Mouse (Mus musculus): Measurements from ENCODE around the gene Lonp1.
A peak's percentile ranks its signal among the peaks of the same experiment; 100 is the strongest.
"Not testable (repeated sequence)": the region's sequence is repeated elsewhere in the genome, so short reads cannot be mapped to it uniquely, and the experiment has no call there.

The Lonp1 gene

DNA sequence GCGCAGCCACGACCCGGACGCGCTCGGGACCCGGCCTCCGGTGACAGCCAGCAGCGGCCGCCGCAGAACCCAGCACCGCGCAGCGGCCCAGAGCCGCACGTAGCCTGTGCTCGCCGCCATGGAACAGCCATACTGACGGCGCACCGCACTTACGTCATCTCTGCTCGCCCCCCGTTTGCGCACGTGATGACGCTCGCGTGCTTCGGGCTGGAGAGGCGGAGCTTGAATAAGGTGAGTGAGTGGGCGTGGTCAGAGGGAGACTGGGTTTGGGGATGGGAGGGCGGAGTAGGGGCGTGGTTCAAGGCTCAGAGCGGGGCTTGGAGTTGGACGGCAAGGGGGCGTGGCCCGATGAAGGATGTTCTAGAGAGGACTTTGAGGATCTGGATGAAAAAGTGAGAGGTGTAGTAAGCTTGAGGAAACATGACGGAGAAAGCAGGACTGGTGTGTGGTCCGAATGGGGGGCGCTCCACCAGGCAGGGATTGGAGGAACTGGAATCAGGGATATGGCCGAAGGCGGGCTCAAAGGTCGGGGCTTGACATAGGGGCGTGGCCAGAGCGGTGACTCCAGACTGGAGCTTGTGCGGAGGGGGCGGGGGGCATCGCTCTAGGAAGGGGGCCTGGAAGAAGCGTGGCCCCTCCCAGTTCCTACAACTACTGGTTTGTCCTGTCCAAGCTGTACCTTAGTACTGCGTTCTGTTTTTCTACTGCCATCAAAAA lies at the start of gene Lonp1:
Lonp1 (minus strand) TSS at position 134 of the 717 bp plus-strand sequence.
- DNase-seq = peak; percentile 99

DNA sequence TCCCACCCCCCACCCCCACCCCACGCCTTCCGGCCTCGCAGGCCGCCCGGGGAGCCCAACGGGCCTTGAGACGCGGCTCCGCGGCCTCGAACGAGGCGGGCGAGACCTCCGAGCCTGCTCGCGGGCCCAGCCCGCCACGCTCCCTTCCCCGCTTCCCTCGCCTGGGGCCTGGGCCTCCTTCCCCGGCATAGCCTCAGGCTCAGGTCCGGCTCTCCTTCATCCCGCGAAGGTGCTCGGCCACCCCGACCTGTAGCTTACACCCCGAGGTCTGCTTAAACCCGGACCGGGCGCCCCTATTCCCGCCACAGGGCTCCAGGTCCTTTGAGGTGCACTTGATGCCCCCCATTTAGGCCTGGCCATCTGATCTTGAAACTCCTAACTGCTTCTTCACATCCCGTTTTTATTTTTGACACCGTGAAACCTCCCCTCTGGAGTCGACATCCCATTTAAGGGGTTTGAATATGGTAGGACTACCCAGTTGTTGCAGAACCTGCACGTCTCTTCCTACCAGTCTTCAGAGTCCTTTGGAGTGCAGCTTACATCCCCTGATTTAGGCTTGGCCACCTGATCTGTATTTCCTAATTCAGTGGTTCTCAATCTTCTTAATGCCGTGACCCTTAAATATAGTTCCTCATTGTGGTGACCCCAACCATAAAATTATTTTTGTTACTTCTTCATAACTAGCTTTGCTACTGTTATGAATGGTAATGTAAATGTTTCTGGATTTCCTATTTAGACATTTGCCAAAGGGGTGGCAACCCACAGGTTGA lies 47.1 kb upstream of the Lonp1 start:
- peak in 1 of 2 experiments; percentile 51 for DNase-seq

- DNase-seq = peak; percentile 99
Observed at GRCm38 (mm10) chr17:56672941-56673646, 46.4 kb upstream of the Lonp1 start, which contains the start of gene Ranbp3. TSS of gene Ranbp3 (plus strand) at chr17:56673294.

DNA sequence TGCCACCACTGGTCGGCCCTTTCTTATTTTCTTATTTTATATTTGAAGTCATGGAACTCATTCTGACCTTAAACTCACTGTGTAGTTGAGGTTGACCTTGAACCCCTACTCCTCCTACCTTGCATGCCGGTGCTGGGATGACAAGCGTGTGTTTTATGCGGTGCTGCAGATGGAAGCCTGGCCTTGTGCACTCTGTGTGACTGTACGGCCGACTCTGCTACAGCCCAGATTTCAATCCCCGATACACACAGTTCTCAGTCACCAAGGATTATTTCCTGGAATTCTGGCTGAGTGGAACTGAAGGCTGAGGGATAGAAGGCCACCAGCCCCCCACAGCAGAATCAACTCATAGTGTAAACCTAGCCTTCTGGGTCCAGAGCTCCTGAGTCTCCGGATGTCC lies 43.1 kb upstream of the Lonp1 start:
- no peak for DNase-seq

DNA sequence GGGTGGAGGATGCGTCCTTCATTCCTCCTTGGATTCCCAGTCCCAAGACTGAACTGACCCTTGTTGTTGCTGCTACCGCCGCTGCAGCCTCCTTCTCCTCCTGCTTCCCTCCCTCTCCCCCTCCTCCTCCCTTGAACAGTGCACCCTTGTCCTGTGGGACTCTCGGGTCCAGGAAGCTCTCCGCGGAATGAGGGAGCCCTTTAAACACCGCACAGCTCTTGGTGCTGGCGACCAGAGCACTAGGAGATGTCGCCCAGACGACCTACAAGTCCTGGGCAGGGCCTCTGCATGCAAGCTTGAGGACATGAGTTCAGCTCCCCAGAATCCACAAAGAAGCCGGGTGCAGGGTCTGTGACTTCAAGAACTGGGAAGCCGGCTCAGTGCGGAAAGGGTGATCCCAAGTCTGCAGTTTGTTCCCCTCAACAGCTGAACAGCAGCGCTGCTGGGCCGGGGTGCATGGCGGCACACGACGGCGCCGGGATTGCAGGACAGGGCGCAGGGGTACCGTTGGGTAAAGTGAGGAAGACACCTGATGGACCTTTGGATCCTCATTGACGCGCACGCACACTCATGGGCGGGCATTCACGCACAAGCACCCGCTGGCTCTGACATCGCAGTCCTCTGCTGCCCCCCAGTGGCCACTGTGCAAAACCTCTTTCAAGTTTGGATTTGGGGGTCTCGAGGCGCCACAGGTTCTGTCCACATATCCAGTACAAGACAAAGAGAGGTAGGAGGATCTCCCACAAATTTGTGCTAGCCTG lies 41.9 kb upstream of the Lonp1 start:
- peak; percentile 92 to 96 for DNase-seq

GRCm38 (mm10) chr17:56667591-56667990 lies 40.9 kb upstream of the Lonp1 start:
- no peak for DNase-seq

GRCm38 (mm10) chr17:56666384-56666783 lies 39.7 kb upstream of the Lonp1 start:
- no peak for DNase-seq

DNA sequence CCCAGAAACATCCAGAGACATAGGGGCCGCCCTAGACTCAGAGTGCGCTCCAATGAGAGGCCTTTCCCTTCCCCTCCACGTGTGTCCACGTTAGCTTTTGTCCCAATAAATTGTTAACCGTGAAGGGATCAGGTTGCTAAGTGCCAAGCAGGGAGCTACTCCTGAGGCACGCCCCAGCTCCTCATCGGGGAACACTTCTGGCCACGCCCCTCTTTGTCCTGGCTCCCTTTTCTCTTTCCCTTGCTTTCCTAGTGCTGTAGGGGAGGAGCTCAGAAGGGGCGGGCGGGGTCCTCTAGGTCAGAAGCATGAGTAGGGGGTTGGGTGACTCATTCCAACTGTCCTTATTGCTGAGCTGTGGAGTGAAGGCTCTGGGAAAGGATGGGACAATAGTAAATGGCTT lies 37.6 kb upstream of the Lonp1 start:
- DNase-seq = no peak

DNA sequence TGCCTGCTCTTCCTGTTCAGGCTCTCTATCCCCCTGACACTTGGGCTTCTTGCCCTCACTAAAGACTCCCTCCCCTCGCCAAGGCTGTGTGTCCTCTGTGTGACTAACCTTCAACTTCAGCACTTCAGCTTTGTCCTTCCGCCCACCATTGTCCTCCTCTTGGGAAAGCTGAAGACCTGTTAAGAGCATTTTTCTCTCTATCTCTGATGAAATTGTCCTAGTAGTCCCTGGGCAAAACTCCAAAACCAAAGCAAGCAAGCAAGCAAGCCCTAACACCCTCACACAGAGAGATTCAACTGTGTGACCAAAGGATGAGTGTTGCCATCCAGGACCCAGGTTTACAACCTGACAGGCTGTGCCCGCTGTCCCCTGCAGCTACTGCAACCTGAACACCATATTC lies 37.0 kb upstream of the Lonp1 start:
- DNase-seq = no peak

DNA sequence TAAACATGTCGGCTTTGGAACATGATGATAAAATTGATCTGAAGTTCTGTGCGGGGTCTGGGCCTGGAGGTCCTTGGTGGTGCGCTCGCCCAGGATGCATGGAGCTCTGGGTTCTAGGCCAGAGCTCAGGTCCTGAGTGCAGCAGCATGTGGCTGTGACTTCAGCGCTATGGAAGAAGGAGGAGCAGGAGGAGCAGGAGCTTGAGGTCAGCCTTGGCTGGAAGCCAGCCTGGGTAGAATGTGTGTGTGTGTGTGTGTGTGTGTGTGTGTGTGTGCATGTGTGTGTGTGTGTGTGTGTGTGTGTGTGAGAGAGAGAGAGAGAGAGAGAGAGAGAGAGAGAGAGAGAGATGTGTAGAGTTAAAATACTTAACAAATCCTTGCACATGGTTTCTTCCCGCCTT lies 29.5 kb upstream of the Lonp1 start:
- DNase-seq = no peak

GRCm38 (mm10) chr17:56655311-56655710 lies 28.6 kb upstream of the Lonp1 start:
- no peak for DNase-seq

GRCm38 (mm10) chr17:56654771-56655170 lies 28.1 kb upstream of the Lonp1 start:
- no peak for DNase-seq

- DNase-seq = peak in 1 of 2 experiments; percentile 47
Observed at GRCm38 (mm10) chr17:56651801-56652200, 25.1 kb upstream of the Lonp1 start.

GRCm38 (mm10) chr17:56647546-56647945 lies 20.9 kb upstream of the Lonp1 start:
- no peak for DNase-seq

GRCm38 (mm10) chr17:56643237-56643636 lies 16.6 kb upstream of the Lonp1 start:
- no peak for DNase-seq

DNA sequence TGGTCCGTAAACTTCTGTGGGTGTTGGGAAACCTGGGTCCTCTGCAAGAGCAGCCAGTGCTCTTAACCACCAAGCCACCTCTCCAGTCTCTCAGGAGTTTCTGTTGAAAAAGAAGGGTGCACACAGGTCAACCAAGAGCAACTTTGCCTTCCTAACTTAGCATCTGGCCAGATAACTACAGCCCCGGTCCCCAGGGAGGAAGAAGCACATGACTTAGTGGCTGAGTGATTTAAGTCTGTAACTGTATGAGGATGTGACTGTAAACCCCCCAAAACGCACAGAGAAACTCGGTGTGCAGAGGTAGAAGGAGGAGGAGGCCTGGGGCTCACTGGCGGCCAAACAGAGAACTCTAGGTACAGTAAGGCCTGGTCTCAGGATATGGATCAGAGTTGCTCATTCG lies 7.3 kb upstream of the Lonp1 start:
- DNase-seq = no peak

DNA sequence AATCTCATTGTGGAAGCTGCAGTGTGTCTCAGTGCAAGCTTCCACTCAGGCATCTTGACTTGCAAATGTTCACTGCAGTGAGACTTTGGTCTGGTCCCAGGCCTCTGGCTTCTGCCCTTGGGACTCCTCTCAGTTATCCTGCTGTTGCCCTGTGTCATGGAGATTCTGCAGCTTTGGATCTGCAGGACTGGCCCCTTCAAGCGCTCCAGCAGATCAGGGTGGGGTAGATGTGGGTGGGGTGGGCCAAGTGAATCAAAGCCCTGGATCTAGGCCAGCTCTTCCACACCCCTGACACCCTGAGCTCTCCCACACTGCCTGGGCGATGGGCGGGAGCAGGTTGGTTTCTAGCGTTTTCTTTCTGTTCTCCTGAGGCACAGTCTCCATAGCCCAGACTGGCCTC lies 5.1 kb upstream of the Lonp1 start:
- DNase-seq = no peak

DNA sequence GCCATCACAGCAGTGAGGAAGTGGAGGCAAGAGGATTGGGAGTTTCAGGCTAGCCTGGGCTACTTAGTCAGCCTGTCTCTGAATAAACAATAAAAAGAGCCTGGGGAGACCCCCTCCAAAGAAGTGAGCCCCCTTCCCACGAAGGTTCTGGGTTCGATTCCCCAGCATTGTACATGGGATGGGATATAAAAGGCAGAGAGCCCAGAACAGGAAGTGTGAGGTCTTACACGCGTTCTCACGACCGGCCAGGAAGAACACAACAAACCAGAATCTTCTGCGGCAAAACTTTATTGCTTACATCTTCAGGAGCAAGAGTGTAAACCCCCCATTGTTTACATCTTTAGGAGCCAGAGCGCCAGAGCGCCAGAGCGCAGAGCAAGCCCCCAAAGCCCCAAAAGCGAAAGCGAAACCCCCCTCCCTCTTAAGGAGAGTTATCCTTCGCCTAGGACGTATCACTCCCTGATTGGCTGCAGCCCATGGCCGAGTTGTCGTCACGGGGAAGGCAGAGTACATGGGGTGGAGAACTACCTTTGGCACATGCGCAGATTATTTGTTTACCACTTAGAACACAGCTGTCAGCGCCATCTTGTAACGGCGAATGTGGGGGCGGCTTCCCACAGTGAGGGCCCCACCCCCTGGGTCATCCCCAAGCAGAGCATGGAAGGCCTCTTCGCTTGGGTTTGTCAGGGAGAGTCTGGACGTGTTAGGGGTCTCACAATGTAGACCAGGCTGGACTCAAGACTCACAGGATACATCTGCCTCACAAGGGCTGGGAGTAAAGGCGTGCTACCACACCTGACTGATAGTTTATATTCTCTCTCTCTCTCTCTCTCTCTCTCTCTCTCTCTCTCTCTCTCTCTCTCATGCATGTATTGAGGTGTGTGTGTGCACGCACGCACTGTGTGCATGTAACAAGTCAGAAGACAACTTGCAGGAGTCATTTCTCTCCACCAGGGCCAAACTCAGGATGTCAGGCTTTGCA lies 3.4 kb upstream of the Lonp1 start:
- not testable (repeated sequence) for DNase-seq

GRCm38 (mm10) chr17:56627530-56628277 lies 1.0 kb upstream of the Lonp1 start, which contains the start of gene Catsperd:
TSS of gene Catsperd (plus strand) at chr17:56628143.
- DNase-seq = no peak

DNA sequence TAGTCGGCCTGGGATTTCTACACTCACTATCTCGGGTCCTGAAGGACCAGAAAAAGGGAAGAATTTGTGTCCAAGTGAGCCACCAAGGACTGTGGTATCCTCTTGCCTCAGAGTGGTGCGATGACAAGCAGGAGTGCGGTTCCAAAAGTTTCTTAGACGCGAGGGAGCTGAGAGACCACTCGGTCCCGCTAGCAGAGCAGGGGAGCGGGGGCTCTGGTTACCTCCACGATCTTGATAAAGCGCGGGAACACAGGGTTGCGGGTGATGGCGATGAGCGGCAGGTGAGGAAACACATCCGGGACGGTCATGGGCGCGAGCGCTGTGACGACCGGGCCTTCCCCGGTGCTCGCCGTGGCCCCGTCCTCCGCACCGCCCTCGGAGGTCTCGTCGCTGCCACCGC lies 427 bp downstream of the Lonp1 start:
- DNase-seq = peak in 1 of 2 experiments; percentile 39

DNA sequence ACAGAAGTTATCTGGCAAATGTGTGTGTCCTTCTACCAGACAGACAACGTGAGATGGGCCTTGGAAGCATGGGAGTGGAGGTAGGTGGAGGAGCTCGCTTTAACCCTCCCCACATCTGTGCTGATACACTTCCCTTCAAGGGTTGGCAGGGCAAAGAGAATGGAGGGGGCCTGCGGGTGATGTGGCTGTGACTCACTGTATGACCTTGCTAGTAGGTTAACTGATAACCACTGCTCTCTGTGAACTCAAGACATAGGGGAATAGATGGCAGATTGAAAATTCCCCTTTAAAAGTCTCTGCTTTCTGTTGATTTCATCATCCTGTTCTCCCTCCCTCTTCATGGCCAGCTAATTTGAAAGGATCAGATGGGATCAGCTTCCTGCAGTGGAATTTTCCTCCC lies 1.2 kb downstream of the Lonp1 start:
- DNase-seq = no peak

All from cerebellum, postnatal 14 days (tissue).